Mouse (Mus musculus): Measurements from ENCODE around the gene Gm49027.

GRCm38 (mm10) chr5:123572357-123573186, 47.3 kb upstream of the Gm49027 start, which contains the start of gene Vps33a:
- TF ChIP-seq CTCF (IDR thresholded peaks at IDR 0.05; ENCODE audit: extremely low read depth, insufficient read depth, insufficient read length, insufficient replicate concordance) (no peak), POLR2A (IDR thresholded peaks at IDR 0.05; ENCODE audit: low read depth, low read length) (peak; percentile 88)

Data from spleen, adult 2 months (tissue).